Mouse (Mus musculus) cerebellum, adult (tissue): ENCODE data around the gene Hsd17b1.

Experiments used
- ATAC-seq: cut with Nextera tagmentation; 2 replicates; pipeline ENCODE4 v1.9.2; 2017; ENCODE audit warnings: mild to moderate bottlenecking, moderate library complexity, mixed read lengths; ENCODE audit not compliant: insufficient number of reproducible peaks, low FRiP score, low TSS enrichment

The Hsd17b1 gene

GRCm38 (mm10) chr11:101078121-101078520, at the start of gene Hsd17b1:
Gene Hsd17b1, plus strand, starts transcription at chr11:101078411.
- no peak for ATAC-seq

- no peak for ATAC-seq
Observed at GRCm38 (mm10) chr11:101029320-101029719, 48.9 kb upstream of the Hsd17b1 start.

DNA sequence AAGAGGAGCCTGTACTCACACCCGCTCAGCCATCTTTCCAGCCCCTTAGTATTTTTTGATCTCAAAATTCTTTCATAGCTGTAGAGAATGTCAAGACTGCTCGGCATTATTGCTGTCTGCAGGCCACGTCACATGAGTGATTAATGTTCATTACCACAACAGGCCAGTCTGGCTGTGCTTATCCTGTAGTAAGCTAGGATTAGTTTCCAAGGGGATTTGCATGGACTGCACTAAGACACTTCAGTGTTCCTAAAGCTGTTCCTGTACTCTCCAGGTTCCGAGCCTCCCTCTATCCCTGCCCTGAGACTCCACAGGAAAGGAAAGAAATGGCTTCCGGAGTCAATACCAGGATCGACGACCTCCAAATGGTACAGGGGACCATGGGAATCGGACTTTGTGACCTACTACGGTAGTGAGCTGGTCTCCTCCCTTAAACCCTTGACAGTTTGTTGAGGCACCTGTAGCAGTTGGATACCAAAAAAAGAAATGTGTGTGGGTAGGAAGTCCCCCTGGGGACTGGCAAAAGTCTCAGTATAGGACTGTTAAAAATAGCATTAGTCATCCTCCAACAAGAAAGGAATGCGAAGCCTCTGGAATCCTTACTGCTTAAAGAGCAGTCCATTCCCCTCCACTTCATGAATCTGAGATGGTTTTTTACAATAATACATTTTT, 47.9 kb upstream of the Hsd17b1 start:
- no peak for ATAC-seq

DNA sequence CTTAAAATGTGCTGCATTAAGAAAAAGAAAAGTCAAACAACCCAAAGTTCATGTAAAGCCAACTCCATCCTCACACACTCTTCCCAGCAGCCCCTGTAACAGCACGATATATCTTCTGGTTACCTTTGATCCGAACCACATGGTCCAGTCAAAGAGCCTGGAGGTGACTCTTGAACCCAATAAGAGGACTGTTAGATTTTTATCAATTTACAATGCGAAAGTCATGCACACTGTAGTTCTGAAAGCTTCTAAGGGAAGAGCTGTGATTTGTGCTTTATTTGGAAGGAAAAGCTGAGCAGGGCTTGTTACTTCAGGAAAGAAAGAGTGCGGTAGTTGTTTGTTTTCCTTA, 47.4 kb upstream of the Hsd17b1 start:
- ATAC-seq = no peak

DNA sequence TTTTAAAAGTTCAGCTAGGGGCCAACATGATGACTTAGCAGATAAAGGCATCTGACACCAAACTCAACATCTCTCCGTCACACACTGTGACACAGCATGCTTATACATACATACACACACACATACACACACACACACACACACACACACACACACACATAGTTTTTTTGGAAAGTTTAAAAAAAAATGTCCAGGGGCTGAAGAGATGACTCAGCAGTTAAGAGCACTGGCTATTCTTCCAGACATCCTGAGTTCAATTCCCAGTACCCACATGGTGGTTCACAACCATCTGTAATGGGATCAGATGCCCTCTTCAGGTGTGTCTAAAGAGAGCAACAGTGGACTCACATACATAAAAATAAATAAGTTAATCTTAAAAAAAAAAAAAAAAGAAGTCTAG, 46.7 kb upstream of the Hsd17b1 start:
- ATAC-seq = no peak

DNA sequence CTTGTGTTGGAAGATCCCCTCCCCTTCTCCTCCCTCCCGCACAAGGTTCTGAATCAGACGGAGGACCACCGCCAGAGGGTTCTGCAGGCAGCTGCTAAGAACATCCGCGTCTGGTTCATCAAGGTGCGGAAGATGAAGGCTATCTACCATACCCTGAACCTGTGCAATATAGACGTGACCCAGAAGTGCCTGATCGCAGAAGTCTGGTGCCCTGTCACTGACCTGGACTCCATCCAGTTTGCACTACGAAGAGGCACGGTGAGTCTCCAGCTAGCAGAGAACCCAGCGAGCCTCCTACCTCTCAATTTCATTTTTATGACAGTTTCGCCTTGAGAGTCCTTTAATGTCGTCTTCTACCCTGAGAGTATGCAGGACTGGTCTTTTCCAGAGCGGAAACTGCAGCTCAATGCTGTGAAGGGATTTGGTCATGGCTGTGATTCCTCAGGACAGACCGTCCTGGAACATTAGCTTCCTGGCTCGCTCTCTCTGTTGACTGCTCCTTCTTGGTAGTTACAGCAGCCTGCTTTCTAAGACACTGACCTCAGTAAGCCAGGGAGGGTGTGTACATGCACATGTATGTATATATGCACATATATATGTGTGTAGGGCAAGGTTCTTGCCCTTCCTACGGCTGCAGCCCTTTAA, 44.2 kb upstream of the Hsd17b1 start:
- ATAC-seq = no peak

- no peak for ATAC-seq
Observed at GRCm38 (mm10) chr11:101034614-101035327, 43.4 kb upstream of the Hsd17b1 start.

DNA sequence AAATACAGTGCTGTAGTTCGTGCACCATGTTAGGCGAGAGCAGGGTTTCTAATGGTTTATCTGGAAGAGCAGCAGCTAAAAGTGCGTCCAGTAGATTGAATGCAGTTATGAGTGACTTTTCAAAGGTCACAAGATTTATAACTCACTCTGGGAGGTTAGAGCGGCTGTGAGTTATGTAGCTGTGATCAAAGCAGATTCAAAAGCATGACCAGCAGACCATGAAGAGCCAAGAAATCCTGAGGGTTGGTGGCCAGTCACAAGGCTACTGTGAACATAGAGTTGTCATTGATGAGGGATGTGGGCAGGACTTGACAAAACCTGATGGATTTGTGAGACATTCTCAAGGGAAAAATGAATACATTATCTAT, 42.9 kb upstream of the Hsd17b1 start:
- ATAC-seq = no peak

DNA sequence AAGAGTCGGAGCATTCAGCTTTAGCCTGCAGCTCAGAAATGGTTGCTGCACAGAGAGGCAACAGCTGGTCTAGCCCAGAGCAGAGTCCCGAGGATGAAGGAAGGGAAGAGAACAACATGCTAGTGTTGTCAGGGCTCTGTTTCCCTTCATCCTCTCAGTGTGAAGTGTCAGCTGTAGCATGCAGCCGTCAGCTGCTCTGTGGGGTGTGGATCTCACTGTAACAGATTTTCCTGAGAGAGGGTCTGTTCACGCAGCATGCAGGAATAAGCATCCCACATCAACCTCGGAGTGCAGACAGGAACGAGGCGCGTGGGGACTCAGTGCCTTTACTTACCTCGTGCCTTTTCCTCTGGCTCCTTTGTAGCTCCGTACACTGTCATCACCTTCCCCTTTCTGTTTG, 40.4 kb upstream of the Hsd17b1 start:
- ATAC-seq = no peak

- ATAC-seq = no peak
Observed at GRCm38 (mm10) chr11:101045826-101046225, 32.4 kb upstream of the Hsd17b1 start.

DNA sequence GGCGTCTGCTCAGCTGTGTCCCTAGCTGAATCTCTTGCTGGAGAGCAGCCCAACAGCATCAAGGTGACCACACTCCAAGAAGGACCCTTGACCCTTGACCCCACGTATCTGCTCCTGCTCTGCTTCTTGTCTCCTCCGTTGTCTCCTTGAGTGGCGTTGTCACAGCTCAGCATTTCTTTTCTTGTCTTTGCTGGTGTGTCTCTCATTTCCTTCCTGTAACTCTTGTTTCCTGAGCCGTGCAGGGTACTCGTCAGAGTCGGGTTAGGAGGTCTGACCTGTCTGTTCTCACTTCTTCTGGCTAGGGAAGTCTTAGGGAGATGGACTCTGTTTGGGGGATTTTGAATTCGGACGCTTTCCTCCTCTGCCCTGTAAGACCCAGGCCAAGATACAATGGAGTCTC, 31.8 kb upstream of the Hsd17b1 start:
- no peak for ATAC-seq

GRCm38 (mm10) chr11:101047502-101047901, 30.7 kb upstream of the Hsd17b1 start:
- no peak for ATAC-seq

- ATAC-seq = peak; percentile 43; the same call in 1 of the 2 replicates
Observed at GRCm38 (mm10) chr11:101050359-101050758, 27.9 kb upstream of the Hsd17b1 start.

GRCm38 (mm10) chr11:101051051-101051493, 27.1 kb upstream of the Hsd17b1 start:
- peak; percentile 36; the same call in 1 of the 2 replicates for ATAC-seq

GRCm38 (mm10) chr11:101051617-101052016, 26.6 kb upstream of the Hsd17b1 start:
- ATAC-seq = no peak

- ATAC-seq = no peak
Observed at GRCm38 (mm10) chr11:101052751-101053473, 25.3 kb upstream of the Hsd17b1 start.

DNA sequence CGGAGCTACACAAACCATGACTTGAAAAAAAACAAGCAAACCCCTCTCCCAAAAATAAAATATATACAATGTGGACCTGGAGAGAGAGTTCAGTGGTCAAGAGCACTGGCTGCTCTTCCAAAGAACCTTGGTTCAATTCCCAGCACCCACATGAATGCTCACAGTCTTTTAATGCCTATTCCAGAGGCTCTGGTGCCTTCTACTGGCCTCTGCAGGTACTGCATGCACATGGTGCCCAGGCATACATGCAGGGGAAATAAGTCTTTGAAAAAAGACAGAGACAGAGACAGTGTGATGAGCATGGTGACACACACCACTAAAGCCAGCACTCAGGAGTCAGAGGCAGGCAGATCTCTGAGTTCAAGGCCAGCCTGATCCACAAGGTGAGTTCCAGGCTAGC, 24.2 kb upstream of the Hsd17b1 start:
- ATAC-seq = no peak

GRCm38 (mm10) chr11:101055418-101055817, 22.8 kb upstream of the Hsd17b1 start:
- no peak for ATAC-seq

DNA sequence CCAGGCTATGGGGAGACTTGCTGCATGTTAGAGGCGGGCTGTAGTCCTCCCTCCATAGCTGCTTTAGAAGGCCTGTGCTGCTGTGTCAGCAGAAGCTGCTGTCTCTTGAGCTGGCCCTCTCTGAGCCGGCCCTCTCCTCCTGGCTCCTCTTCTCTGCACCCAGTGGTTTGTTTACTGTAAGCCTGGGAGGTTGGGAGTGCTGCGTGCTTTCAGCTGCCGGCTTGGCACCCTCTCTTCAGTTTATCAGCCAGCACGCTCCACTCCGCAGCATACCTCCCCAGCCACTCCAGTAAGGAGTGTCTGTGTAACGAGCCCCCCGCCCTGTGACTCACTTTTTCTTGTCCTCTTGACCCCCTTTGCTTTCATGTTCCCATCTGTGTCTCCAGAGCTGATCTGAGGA, 21.3 kb upstream of the Hsd17b1 start:
- no peak for ATAC-seq

DNA sequence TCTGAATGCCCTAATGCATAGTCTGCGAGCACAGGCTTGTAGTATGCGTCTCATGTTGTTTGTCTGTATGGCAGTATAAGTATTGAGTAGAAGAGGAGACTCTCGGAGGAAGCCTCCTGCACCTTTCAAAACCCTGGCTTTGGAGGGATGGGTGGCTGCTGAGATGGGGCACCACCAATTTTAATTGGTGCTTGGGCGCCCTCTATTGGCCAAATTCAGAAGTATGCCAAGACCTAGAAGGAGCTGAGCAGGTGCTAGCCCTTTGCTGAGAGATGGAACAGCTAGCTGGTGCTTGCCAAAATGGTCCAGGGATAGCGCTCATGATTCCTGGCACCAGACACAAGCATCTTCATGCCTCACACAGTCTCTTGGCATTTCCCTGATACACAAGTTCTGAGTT, 20.4 kb upstream of the Hsd17b1 start:
- ATAC-seq = 0 out of 2 replicates have a peak, but pooled peaks have one; percentile 45

DNA sequence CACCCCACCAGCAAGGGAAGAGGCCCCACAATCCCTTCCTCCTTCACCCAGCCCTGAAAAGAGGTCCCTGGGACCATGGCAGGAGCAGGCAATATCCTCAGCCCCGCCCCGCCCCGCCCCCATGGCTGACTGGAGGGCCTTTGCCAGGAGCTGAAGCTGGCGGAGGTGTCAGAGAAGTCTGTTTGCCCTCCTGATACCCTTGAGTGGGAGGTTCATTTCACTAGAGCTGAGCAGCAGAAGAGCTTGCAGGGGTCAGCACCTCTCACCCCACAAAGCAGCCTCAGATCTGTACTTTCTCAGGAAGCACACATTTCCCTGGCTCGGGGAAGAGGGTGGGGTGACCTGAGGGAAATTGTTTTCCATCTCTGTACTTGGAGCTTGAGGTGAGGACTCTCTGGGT, 19.5 kb upstream of the Hsd17b1 start:
- no peak for ATAC-seq
